Mouse (Mus musculus) bone marrow macrophage, adult 2 months (primary cell): ENCODE measurements at regions not wholly inside any gene's neighbourhood (a gene's known extent, or its start where the extent isn't known, plus 50 kb on each side); places are given as distances from the start of the nearest gene placed in this dataset.

Experiments used
- H3K27ac ChIP-seq: 2 replicates; pipeline ENCODE4 v1.5.1; 2012; ENCODE audit warnings: low read depth, low read length; ENCODE audit not compliant: insufficient read depth
- H3K4me1 ChIP-seq: 2 replicates; pipeline ENCODE4 v1.6.1; 2012; ENCODE audit warnings: low read length; ENCODE audit not compliant: control insufficient read depth, insufficient read depth
- H3K4me3 ChIP-seq: 2 replicates; pipeline ENCODE4 v1.5.1; 2012; ENCODE audit warnings: mild to moderate bottlenecking, low read length, moderate library complexity; ENCODE audit not compliant: insufficient read depth
- CTCF ChIP-seq: IDR thresholded peaks from 2 replicates; pipeline ENCODE4 v1.5.1; 2012; ENCODE audit warnings: low read depth, mild to moderate bottlenecking, low read length, moderate library complexity
- POLR2A ChIP-seq: IDR thresholded peaks from 2 replicates; pipeline ENCODE4 v1.6.1; 2012; ENCODE audit warnings: mild to moderate bottlenecking, low read depth, low read length, borderline replicate concordance

DNA sequence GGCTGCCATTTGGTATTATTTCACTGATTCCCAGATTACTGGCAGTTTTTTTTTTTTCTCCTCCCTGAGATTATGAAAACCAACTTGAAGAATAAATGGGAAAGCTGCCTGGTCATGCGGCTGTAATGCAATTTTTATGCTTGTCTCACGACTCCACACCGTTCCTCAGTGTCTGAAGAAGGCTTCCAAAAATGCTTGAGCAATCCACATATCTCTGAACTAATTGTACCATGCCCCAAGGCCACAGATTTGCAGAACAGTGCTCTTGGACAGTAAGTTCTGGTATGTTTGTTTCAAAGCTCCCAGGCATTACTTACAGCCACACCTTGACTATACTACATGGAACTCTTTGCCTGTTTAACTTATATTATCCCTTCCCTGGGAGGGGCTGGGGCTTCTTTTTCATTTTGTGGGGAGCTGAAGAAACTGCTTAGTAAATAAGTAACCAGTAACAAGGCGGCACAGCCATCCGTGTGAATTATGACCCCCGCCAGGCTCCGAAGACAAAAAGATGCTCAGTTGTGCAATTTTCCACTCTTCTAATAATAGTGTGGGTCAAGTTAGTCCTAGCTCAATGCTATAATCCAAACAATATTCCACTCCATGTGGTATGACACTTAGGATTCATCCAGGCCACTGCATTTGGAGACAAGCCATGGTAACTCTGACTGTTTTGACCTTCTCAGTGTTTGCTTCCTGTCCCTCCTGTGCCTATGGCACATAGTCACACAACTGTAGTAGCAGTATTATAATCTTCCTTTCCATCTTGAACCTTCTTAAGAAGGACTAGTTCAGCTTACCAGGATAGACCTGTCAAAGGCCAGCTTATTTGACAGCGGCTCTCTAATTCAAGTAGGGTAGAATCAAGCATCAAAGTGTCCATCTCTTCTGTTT, 305.1 kb downstream of the Pten start:
- Histone ChIP-seq H3K4me1 (no peaks in the 10 kb centered on the region), H3K4me3 (no peak overlapping the region), H3K27ac (no peak overlapping the region)
- TF ChIP-seq CTCF (no peak), POLR2A (no peak)

DNA sequence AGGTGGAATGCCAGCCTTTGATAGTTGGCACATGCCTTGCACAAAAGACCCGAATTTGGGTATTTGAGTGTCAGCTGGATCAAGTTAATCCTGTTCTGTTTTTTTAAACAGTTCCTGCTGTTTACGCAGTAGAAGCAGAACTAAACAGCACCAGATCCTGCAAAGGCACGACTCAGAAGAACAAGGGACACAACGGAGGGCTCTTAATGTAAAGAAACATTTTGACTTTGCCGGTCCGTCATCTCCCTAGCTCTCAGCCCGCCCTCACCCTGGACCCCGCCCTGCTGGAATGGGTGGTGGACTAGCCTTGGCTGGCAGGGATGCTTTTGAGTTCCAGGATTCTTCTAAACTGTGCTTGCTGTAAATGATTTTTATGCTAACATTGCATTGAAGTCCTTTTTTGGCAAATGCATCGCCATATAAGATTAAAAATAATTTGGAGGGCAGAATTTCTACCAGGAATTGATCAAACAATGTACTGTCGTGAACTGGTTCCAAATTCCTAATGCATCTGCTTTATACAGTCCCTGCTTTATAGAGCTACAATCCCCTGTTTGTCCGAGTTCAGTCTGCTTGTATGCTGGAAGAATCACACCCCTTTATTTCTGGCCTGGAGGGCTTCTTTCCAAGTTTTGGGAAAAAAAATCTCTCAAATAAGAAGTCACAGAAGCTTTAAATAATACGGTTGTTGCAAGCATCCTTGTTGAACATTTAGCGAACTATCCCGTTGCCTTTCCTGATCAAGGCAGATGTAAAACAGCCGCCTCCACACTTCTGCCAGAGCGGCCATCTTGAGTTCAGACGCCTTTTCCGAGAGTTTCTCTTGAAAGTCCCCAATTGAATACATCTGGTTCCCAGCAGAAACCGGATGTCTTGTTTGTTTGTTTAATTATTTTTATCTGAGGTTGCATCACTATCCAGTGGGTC, 308.2 kb downstream of the Pten start:
- no peak overlapping the region for H3K27ac ChIP-seq
- no peak overlapping the region for H3K4me3 ChIP-seq
- TF ChIP-seq CTCF (no peak), POLR2A (no peak)
- no peaks in the 10 kb centered on the region for H3K4me1 ChIP-seq

DNA sequence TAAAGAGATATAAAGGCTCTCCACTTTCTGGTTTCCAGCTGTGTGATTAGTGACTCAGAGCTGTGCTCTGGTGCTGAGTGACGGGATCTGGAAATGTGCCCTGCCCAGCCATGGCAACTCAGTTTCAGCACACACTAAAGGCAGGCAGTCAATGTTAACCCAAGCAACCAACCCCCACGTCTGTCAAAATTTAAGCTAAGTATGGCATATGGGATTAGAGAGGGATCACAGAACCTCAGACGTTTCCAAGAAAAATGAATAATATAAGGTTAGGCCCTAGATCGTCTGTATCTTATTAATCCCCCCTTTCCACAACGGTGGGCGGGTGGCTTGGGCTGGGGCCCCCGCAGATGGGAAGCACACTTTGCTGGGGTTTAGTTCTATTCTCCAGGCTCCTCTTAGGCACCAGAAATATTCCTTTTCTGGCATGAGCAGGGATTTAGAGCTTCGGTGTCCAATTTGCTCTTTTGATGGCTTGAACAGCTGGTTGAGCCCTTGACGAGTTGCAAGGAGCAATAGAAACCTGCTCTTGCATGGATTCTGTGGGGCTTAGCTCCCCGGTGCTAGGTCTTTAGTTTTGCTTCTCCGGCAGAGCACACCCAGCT, 311.2 kb downstream of the Pten start:
- peaks cover 3% of the 10 kb centered on the region for H3K4me1 ChIP-seq
- TF ChIP-seq POLR2A (no peak), CTCF (no peak)
- H3K4me3 ChIP-seq: no peak overlapping the region
- H3K27ac ChIP-seq: no peak overlapping the region

DNA sequence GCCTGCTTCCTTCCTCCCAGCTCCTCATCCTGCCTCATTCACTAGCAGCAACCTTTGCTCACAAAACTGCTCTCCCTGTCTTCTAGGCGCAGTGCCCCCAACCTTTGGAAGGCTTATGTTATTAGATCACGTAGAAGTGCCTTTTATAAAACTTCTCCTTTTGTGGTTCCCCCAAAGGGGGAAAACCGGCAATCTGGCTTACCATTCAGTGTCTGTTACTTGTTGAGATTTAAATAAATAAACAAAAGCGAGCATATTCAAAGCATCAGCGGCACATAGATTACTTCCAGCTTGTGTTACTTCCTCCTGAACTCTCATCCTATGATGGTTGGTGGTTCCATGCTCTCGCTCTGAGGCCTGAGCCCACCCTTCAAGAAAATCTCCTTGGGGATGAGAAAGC, 312.5 kb downstream of the Pten start:
- H3K27ac ChIP-seq: no peak overlapping the region
- TF ChIP-seq POLR2A: no peak
- TF ChIP-seq CTCF: no peak
- peaks cover 3% of the 10 kb centered on the region for H3K4me1 ChIP-seq
- no peak overlapping the region for H3K4me3 ChIP-seq

DNA sequence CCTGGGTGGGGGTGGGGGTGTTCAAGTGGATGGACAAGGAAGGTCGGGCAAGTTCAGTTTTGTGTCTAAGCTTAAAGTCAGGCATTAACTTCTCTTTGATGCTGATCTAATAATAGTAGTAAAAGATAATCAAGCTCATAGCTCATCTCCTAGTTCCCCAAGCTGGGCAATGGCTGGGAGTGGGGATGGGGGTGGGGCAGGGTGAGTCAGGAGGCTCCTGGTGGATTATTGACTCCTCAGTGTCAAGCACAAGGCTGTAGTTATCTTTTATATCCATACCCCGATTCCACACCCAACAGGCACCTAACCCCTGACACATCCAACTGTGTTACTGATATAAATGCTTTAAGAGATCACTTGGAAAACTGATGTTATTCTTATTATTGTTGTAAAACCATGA, 315.0 kb downstream of the Pten start:
- no peak for TF ChIP-seq CTCF
- TF ChIP-seq POLR2A: no peak
- Histone ChIP-seq H3K4me1 (peaks cover 3% of the 10 kb centered on the region), H3K4me3 (no peak overlapping the region), H3K27ac (no peak overlapping the region)

DNA sequence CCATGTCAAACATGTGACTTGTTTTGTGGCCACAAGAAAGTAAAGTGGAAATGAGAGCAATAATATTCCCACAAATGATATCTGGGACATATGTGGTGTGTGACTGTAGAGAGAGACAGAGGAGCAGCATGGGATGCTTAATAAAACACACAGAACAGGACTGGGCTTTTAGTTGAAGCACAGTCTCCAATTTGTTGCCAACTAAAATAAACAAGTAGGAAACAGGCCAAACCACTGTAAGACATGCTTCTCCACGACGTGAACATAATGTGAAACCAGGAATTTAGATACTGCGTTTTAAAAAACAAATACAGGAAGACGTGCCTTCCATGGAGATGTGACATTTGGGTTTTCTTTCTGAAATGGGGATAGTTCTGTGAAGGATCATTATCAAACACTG, 317.2 kb downstream of the Rnls start:
- H3K4me1 ChIP-seq: peaks cover 3% of the 10 kb centered on the region
- TF ChIP-seq CTCF: no peak
- TF ChIP-seq POLR2A: no peak
- no peak overlapping the region for H3K4me3 ChIP-seq
- no peak overlapping the region for H3K27ac ChIP-seq

DNA sequence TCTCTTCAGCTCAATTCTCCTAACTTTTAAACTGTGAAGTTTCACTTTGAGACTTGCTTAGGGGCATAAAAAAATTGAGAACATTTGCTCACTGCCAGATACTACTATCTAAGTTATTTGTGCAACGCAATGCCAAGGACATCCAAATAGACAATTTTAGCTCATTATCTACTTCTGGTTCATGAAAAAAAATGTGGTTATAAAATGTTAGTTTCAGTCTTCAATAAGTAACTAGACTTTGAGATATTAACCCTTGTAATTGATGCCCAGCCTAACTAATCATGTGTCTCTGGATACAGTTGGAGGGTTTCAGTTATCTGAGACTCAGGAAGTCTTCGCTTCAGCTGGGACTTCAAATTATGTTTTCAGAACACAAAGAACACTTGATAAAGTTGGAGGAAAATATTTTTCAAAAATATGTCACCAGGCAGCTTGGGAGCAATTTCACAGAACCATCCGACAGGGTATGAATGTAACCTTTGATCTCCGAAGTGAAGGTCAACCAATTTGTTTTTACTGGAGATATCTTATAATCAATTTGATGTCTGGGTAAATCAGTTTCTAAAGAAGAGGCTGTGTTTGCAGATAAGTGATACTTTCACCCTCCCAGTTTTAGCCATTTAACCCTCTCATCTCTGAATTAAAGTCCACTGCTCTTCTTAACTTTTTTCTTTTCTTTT, 313.3 kb downstream of the Rnls start:
- Histone ChIP-seq H3K4me3 (no peak overlapping the region), H3K27ac (no peak overlapping the region), H3K4me1 (no peaks in the 10 kb centered on the region)
- TF ChIP-seq POLR2A: no peak
- no peak for TF ChIP-seq CTCF

DNA sequence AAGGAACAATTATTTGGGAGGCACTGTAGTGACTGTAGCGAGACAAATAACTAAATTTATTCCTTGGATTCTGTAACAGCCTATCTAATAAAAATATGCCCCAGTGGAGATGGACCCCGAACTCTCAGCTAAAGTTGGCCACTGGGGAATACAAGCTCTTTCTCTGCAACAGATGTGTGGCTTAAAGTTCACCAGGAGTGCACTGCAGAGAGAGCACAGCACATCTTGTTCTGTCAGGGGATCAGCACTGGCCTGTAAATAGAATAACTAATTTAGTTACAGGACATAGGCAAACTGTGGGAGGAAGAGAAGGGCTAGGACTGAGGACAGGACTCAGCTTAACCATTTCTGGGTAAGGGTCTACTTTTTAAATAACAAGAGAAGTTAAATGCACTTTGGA, 312.1 kb downstream of the Rnls start:
- Histone ChIP-seq H3K4me3 (no peak overlapping the region), H3K4me1 (no peaks in the 10 kb centered on the region), H3K27ac (no peak overlapping the region)
- no peak for TF ChIP-seq CTCF
- no peak for TF ChIP-seq POLR2A

DNA sequence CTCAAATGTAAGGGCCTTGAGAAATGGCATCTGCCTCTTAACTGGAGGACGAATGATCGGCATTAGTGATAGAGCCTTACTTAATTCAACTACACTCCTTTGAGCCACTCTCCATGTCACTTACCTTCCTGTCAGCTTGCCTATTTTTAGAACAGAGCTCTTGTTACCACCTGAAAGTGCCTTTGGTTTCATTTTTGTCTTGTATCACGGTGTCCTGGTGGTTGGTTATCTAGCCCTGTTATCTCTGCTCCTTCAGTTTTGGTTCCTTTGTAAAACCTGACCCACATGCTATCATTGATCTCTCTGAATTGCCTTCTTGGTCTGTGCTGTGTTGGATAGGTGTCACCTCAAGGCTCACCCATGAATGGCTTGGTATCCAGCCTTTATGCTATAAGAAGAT, 310.6 kb downstream of the Rnls start:
- no peak overlapping the region for H3K27ac ChIP-seq
- TF ChIP-seq POLR2A (no peak), CTCF (no peak)
- H3K4me1 ChIP-seq: no peaks in the 10 kb centered on the region
- H3K4me3 ChIP-seq: no peak overlapping the region
